Mouse (Mus musculus) bone marrow, adult 2 months (tissue): ENCODE results near the gene Foxo3.

Experiments used
- CTCF ChIP-seq: fragments of 200-500 bp; IDR thresholded peaks from 2 replicates; pipeline ENCODE4 v1.5.1; 2011; ENCODE audit warnings: low read length, control low read depth; ENCODE audit not compliant: control insufficient read depth, insufficient read depth
- POLR2A ChIP-seq: fragments of 200-500 bp; IDR thresholded peaks from 2 replicates; pipeline ENCODE4 v1.6.1; 2011; ENCODE audit warnings: low read depth, mild to moderate bottlenecking, control low read depth, low read length, borderline replicate concordance; ENCODE audit not compliant: control insufficient read depth

DNA sequence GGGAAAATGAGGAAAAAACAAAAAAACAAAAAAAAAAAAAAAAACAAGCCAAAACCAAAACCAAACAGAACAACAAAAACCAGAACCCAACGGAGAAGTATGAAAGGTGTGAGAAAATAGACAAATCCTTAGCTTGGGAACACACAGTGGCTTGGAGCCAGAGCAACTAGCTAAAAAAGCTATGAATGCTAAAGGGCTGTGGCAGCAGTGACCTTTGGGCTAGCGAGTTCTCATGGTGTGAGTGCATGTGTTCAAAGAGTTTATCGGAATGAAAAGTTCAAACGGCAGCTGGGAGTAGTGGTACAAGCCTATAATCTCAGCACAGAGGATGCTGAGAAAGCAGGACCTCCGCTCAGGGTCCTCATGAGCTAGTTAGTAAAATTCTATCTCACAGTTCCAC is 12.4 kb downstream of the Foxo3 start:
- no peak for TF ChIP-seq POLR2A
- no peak for TF ChIP-seq CTCF
